Mouse (Mus musculus) left cerebral cortex, postnatal 4 days (tissue): Measurements from ENCODE around the gene Fkbp14. TPM values are rescaled to one million over a fixed set of nuclear protein-coding genes. Genes with fewer than 3 reads are reported as not detected.

Experiments used
- DNase-seq: peaks from one replicate; pipeline ENCODE4 v3.0.0-alpha.2; 2022
- intact Hi-C: fragments of 180-260 bp; cut with DNase I; formaldehyde crosslinking; loops from one replicate; pipeline ENCODE4 v1.15.1; 2025
- total RNA-seq, 2 experiments: library from RNA; stranded (reverse); gene quantifications; 2 replicates each; pipeline ENCODE4 v1.2.3; 2021

Fkbp14 gene
- total RNA-seq, 2 experiments from 2014 or later = 7.6 to 7.8 TPM

- intact Hi-C loops = no loop called here
- DNase-seq = no peak
Measured at GRCm38 (mm10) chr6:54550801-54551323, 46.2 kb downstream of the Fkbp14 start.

DNA sequence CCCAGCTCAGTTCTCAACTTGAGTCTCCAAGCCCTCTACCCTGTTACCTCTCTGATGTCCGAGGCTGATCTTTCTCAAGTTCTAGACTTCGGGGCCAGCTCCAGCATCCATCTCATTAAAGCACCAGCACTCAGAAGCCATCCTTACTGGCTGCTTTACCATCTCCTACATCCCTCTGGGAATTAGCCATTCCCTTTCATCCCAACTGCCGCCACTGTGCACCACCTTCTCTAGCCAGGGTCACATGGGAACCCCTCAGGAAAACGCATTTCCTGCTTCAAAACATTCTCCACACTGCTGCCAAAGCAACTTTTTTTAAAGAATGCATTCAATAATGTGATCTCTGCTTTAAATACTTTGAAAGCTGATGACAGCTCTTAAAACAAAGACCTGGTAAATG is 47.8 kb downstream of the Fkbp14 start:
- no peak for DNase-seq
- intact Hi-C loops = no loop called here

DNA sequence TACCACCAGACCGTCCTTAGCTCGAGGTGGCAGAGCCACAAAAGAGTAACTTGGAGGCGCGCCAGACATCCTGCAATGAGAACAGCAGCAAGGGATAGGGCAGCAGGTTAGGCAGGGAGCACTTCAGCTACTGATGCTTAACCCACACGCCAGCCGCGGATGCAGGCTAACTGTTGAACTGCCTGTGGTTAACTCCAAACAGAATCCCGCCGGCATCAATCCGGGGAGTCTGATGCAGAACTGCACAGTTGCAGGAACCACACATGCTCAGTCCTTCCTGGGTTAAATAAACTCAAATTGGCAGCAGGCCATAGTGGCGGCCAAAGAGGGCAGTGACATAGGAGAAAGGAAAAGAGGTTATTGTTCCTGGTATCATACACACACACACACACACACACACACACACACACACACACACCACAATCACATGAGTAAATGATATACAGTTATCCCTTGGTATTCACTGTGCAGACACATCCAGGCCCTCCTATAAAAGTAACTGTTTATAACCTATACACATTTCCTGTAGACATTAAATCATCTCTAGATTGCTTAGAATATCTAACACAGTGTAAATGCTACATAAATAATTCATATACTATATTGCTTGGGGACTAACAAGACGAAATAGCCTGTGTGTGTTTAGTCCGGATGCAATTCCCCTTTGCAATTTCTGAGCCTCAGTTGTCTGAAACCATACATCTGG is 48.6 kb downstream of the Fkbp14 start:
- DNase-seq = peak; percentile 51
- intact Hi-C loops = no loop called here

DNA sequence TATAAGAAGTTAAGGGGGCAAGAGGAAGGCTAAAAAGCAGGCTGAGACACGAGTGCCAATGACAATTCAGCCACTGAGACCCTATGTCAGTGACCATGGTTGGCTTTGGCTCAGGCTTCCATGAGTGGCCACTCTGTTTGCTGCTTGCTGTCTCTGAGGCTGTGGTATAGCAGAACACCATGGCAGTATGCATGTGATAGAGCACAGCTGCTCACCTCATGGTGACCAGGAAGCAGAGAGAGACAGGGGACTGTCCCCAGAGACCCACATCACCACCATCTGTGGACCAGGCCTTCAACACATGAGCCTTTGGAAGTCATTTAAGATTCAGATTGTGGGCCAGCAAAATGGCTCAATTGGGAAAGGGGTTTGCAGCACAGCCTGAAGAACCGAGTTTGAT is 53.5 kb downstream of the Fkbp14 start:
- intact Hi-C loops = no loop called here
- no peak for DNase-seq

DNA sequence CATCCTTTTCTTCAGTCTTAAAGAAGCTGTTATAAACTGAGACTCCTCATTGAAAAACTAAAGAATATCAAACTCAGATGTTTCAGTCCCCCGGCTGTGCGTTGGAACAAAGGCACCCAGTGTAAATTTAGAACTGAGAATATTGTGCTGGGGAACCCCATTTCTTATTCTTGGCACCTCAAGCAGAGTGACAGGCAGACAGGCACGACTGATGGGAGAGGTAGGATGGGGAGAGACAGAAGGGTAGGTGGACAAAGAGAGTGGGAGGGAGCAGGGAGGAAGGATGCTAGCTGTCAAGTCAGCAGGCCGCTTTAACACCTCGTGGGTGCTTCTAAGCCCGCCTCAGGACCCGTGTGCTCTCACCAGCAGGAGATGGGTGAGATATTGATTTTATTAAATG is 54.3 kb downstream of the Fkbp14 start:
- intact Hi-C loops = no loop called here
- no peak for DNase-seq

GRCm38 (mm10) chr6:54540252-54540887 is 56.7 kb downstream of the Fkbp14 start:
- intact Hi-C loops = no loop called here
- no peak for DNase-seq

DNA sequence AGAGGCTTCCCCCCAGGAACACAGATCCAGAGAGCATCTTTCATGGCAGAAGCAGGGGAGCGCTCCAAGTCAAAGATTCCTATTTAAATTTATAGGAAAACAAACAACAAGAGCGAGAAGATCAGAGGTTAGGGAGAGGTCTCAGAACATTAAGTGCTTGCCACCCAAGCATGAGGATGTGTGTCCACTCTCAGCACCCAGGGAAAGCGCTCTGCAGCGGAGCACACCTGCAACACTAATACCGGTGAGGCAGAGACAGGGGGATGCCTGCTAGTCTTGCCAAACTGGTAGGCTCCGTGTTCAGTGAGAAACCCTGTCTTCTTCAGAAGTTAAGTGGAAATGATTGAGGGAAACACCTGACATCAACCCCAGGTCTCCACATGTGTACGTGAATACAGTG is 57.7 kb downstream of the Fkbp14 start:
- intact Hi-C loops = no loop called here
- no peak for DNase-seq

DNA sequence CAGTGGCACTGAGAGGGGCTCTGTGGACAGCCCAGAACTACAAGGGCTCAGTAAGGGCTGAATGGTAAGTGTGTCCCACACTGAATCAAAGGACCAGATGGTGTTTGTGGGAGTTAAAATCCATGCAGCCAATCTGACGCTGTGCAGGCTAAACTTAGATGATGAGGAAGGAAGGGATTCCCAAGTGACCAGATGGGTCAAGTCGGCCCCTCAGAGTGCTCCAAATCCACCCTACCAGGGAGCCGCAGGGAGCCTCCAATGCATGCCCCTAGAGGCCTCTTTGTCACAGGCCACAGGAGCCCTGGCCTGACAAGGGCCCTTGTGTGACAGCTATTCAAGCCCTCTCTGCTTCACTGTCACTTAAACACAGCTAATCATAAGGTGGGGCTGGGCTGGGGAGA is 58.3 kb downstream of the Fkbp14 start:
- intact Hi-C loops = no loop called here
- DNase-seq = no peak

GRCm38 (mm10) chr6:54537053-54537452 is 60.1 kb downstream of the Fkbp14 start:
- intact Hi-C loops = no loop called here
- no peak for DNase-seq

- DNase-seq = no peak
- intact Hi-C loops = no loop called here
Measured at GRCm38 (mm10) chr6:54535485-54535884, 61.6 kb downstream of the Fkbp14 start.

GRCm38 (mm10) chr6:54531048-54531481 is 66.0 kb downstream of the Fkbp14 start:
- intact Hi-C loops = no loop called here
- DNase-seq = peak; percentile 62

- intact Hi-C loops = no loop called here
- no peak for DNase-seq
Measured at GRCm38 (mm10) chr6:54530182-54530581, 66.9 kb downstream of the Fkbp14 start.

- intact Hi-C loops = no loop called here
Measured at GRCm38 (mm10) chr6:54528666-54529065, 68.4 kb downstream of the Fkbp14 start.

More at GRCm38 (mm10) chr6:54528666-54529065, 68.4 kb downstream of the Fkbp14 start:
- no peak for DNase-seq

Other genes with a start within 250 kb of the Fkbp14 start
- 10 to 100 TPM; 21.9 to 22.6 TPM for gene Wipf3, start 167.7 kb downstream of the Fkbp14 start, total RNA-seq
- gene Scrn1, start 30.8 kb downstream of the Fkbp14 start, total RNA-seq = 100 to 1,000 TPM; 180 to 182 TPM
- 10 to 100 TPM; 13.5 to 14.8 TPM for gene Plekha8, start 2.2 kb downstream of the Fkbp14 start, total RNA-seq
- gene Mturn, start 84.3 kb upstream of the Fkbp14 start, total RNA-seq = 100 to 1,000 TPM; 269 to 288 TPM
- 10 to 100 TPM; 62.1 to 65.2 TPM for gene Znrf2, start 219.6 kb upstream of the Fkbp14 start, total RNA-seq